Mouse (Mus musculus) cerebellum, adult 2 months (tissue): Measurements from ENCODE around the gene Olfr549. TPM values are rescaled to one million over a fixed set of nuclear protein-coding genes. Genes with fewer than 3 reads are reported as not detected.

Experiments
- DNase-seq, 2 experiments: peaks; one replicate each; pipeline ENCODE4 v3.0.0; 2021
- H3K27ac ChIP-seq: fragments of 200-500 bp; 2 replicates; pipeline ENCODE4 v1.5.1; 2012; ENCODE audit warnings: low read length, control low read depth, inconsistent platforms; ENCODE audit not compliant: insufficient read depth
- H3K27me3 ChIP-seq: fragments of 200-500 bp; 2 replicates; pipeline ENCODE4 v1.6.1; 2012; ENCODE audit warnings: inconsistent platforms, mild to moderate bottlenecking, low read length, moderate library complexity; ENCODE audit not compliant: control insufficient read depth, insufficient read depth
- H3K4me1 ChIP-seq: fragments of 200-500 bp; 2 replicates; pipeline ENCODE4 v1.6.1; 2011; ENCODE audit warnings: low read length; ENCODE audit not compliant: control insufficient read depth, insufficient read depth
- H3K4me3 ChIP-seq: fragments of 200-500 bp; replicated peaks from 2 replicates; pipeline ENCODE3; 2011; ENCODE audit warnings: mild to moderate bottlenecking, low read depth, low read length, control low read depth; ENCODE audit not compliant: insufficient read depth
- CTCF ChIP-seq: fragments of 200-500 bp; IDR thresholded peaks from 2 replicates; pipeline ENCODE4 v1.5.1; 2011; ENCODE audit warnings: low read depth, mild to moderate bottlenecking, control low read depth, low read length, moderate library complexity, borderline replicate concordance; ENCODE audit not compliant: insufficient read depth
- POLR2A ChIP-seq: fragments of 200-500 bp; IDR thresholded peaks from 2 replicates; pipeline ENCODE4 v1.6.1; 2011; ENCODE audit warnings: low read length, control low read depth, borderline replicate concordance; ENCODE audit not compliant: insufficient read depth
- WGBS: fragments of 180-500 bp; shearing (Covaris S2); methylation state at CpG from one replicate; pipeline ENCODE4 v1.1.7; 2018; 5-methylcytosine and 5-hydroxymethylcytosine counted together
- polyA plus RNA-seq: library from polyadenylated mRNA; depleted of rRNA; stranded (reverse); fragments of >200 nt; gene quantifications from 2 replicates; pipeline ENCODE4 v1.2.3, GENCODE M21; 2012; rRNA removed

Olfr549 gene
- polyA plus RNA-seq, 1 experiment = not detected

DNA sequence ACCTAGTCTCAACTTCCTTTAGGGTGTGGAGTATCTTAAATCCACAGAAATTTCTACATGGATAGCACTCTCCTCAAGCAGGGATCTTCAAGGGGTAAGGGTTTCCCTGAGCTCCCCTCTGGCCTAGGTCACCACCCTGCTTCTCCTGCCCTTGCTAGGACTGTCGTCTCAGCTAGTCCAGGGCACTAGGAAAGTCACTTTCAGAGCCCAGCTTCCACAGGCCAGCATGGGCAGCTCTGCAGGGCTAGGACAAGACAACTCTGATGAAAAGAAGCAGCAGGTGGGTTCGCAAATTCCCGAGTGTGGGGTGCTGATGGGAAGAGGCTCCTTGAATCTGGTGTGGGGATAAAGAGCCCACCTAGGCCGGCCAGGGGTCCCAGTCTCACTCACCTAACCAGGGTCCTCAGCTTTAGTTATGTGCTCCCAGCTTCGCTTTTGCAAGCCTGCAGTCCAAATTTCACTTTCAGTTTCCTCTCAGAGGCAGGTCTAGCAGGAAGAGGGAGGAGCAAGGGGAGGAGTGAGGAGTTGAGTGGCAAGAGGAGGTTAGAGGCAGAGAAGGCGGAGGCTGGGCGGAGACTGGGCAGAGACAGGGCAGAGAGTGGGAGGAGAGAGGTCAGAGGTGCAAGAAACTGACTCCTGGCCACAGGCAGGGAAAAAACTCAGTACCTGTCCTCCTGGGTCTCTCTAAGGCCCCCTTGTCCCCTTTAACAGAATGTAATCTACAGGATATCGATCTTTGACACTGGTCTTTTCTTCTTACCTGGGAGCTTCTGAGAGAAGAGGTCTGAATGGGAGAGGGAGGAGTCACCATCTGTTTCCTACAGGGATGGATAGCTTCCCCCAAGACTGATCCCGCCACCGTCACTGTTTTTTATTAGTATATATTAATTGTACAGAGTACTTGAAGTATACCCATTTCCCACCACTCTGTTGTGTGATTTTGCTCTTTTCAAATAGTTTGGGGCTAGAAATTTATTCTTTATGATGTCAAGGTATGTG lies 15.6 kb downstream of the Olfr549 start, which contains the start of gene Trim21:
Trim21 (minus strand) TSS at position 488 of the 999 bp plus-strand sequence.
- H3K27me3 ChIP-seq = no peaks in the 10 kb centered on the region
- TF ChIP-seq CTCF (no peak), POLR2A (no peak)
- 27% methylated on average over 10 of the region's 10 CpGs for WGBS
- H3K4me1 ChIP-seq = no peaks in the 10 kb centered on the region; the same call in 1 of the 2 replicates
- H3K4me3 ChIP-seq = peak within 1 kb of the TSS; percentile 39
- H3K27ac ChIP-seq = no peak within 1 kb of the TSS
- peak; percentile 44 to 58 for DNase-seq

DNA sequence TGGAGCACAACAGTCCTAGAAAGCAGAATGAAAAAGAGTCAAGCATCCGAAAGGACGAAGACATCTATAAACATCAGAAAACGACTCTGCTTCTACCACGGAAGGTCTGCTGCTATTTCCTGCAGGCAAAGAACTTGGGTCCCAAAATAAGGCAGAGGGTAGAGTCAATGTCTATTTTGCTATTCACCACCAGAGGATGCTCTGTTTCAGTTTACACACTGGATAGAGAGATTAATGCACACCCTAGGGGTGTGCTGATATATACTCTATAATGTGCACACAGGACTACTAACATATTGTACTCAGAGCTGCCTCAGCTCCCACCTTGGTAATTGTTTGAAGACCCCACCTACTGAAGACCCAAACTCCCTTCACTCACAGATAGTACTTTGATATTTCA lies 16.5 kb downstream of the Olfr549 start:
- TF ChIP-seq POLR2A (no peak), CTCF (no peak)
- no peak overlapping the region for H3K27ac ChIP-seq
- H3K4me1 ChIP-seq = no peaks in the 10 kb centered on the region; the same call in 1 of the 2 replicates
- DNase-seq = no peak
- H3K27me3 ChIP-seq = no peaks in the 10 kb centered on the region
- 89% methylated on average over 4 of the region's 4 CpGs for WGBS
- H3K4me3 ChIP-seq = no peak overlapping the region

DNA sequence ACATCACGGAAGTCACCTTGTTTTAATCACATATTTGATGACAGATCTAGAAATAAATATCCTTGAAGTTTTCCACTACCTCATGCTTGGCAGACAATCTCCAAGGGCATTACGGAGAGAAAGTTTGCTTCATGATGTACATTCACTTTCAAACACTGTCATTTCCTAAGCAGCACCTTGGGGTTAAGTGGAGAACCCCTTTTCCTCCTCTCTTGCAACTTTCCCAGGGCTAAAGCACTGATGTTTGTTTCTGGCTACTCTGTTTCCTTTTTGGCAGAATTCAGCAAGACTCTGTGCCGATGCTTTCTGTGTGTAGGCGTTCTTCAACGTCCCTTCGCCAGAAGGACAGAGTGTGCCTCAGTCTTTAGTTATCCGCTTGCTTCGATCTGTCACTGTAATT lies 21.5 kb downstream of the Olfr549 start, which contains the start of gene Olfr550:
Olfr550 (plus strand) TSS at position 301 of the 400 bp plus-strand sequence.
- WGBS = 88% methylated on average over 8 of the region's 8 CpGs
- Histone ChIP-seq H3K4me1 (no peaks in the 10 kb centered on the region), H3K27me3 (no peaks in the 10 kb centered on the region), H3K27ac (no peak within 1 kb of the TSS), H3K4me3 (no peak within 1 kb of the TSS)
- DNase-seq = no peak
- TF ChIP-seq POLR2A (no peak), CTCF (no peak)

GRCm38 (mm10) chr7:102573174-102573830 lies 23.6 kb downstream of the Olfr549 start:
- Histone ChIP-seq H3K27ac (no peak overlapping the region), H3K4me1 (no peaks in the 10 kb centered on the region), H3K4me3 (no peak overlapping the region), H3K27me3 (no peaks in the 10 kb centered on the region)
- no peak for TF ChIP-seq CTCF
- TF ChIP-seq POLR2A = no peak
- DNase-seq = no peak
- 62% methylated on average over 3 of the region's 3 CpGs for WGBS

DNA sequence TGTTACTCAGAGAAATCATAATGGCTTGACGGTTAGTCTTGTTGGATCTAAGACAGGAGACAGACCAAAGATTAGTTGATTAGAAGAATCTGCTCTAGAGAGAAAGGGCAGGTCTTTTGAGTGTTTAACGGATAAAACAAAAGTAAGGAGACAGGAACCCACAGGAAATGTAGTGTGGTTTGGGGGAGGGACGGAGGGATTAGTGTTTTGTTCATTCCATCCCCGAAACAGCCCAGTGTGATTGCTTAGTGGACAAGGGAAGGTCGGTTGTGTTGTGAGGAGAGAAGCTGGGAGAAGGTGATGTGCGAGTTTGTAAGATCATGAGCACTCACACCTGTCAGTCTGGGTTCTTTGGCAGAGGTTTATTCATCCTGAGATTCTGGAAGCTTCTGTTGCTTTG lies 26.3 kb downstream of the Olfr549 start:
- no peaks in the 10 kb centered on the region for H3K27me3 ChIP-seq
- no peaks in the 10 kb centered on the region for H3K4me1 ChIP-seq
- TF ChIP-seq CTCF = no peak
- TF ChIP-seq POLR2A = no peak
- no peak overlapping the region for H3K4me3 ChIP-seq
- no peak overlapping the region for H3K27ac ChIP-seq
- 74% methylated on average over 6 of the region's 6 CpGs for WGBS
- DNase-seq = no peak

GRCm38 (mm10) chr7:102591786-102592185 lies 42.1 kb downstream of the Olfr549 start, which contains the start of gene Olfr551:
TSS of gene Olfr551 (minus strand) at chr7:102591886.
- TF ChIP-seq CTCF = no peak
- no peak for TF ChIP-seq POLR2A
- H3K4me3 ChIP-seq = no peak within 1 kb of the TSS
- no peak for DNase-seq
- no peaks in the 10 kb centered on the region for H3K27me3 ChIP-seq
- no peaks in the 10 kb centered on the region for H3K4me1 ChIP-seq
- WGBS = 91% methylated on average over 3 of the region's 3 CpGs
- no peak within 1 kb of the TSS for H3K27ac ChIP-seq

- H3K4me1 ChIP-seq = no peaks in the 10 kb centered on the region
- WGBS = 13% methylated on average over 1 of the region's 1 CpGs
Observed at GRCm38 (mm10) chr7:102597378-102598031, 47.8 kb downstream of the Olfr549 start, which contains the start of gene Olfr552. TSS of gene Olfr552 (plus strand) at chr7:102597770.

More at GRCm38 (mm10) chr7:102597378-102598031, 47.8 kb downstream of the Olfr549 start, which contains the start of gene Olfr552:
- H3K27me3 ChIP-seq = no peaks in the 10 kb centered on the region
- TF ChIP-seq CTCF (no peak), POLR2A (no peak)
- DNase-seq = peak in 1 of 2 experiments; percentile 4
- H3K27ac ChIP-seq = no peak within 1 kb of the TSS
- no peak within 1 kb of the TSS for H3K4me3 ChIP-seq

Other genes starting within 250 kb of the Olfr549 start
- gene Rrm1, start 108.2 kb upstream of the Olfr549 start, polyA plus RNA-seq = 17.0 and 20.0 TPM in 2 replicates
- gene Olfr543, start 68.2 kb upstream of the Olfr549 start, polyA plus RNA-seq = not detected in 2 replicates
- not detected in 2 replicates for gene Olfr544, start 61.6 kb upstream of the Olfr549 start, polyA plus RNA-seq
- not detected in 2 replicates for gene Olfr545, start 50.3 kb upstream of the Olfr549 start, polyA plus RNA-seq
- gene Olfr547, start 15.1 kb upstream of the Olfr549 start, polyA plus RNA-seq = not detected in 2 replicates
- not detected in 2 replicates for gene Olfr548-ps1, start 9.0 kb upstream of the Olfr549 start, polyA plus RNA-seq
- gene Trim21, start 15.6 kb downstream of the Olfr549 start, polyA plus RNA-seq = 1.8 and 2.2 TPM in 2 replicates
- gene Olfr550, start 21.6 kb downstream of the Olfr549 start, polyA plus RNA-seq = not detected in 2 replicates
- not detected in 2 replicates for gene Olfr551, start 42.0 kb downstream of the Olfr549 start, polyA plus RNA-seq
- gene Olfr552, start 47.9 kb downstream of the Olfr549 start, polyA plus RNA-seq = not detected in 2 replicates
- gene Olfr553, start 68.3 kb downstream of the Olfr549 start, polyA plus RNA-seq = not detected in 2 replicates
- gene Olfr554, start 88.6 kb downstream of the Olfr549 start, polyA plus RNA-seq = not detected in 2 replicates
- gene Olfr555, start 109.0 kb downstream of the Olfr549 start, polyA plus RNA-seq = not detected in 2 replicates
- not detected in 2 replicates for gene Olfr556, start 115.0 kb downstream of the Olfr549 start, polyA plus RNA-seq
- 7.2 and 7.8 TPM in 2 replicates for gene Trim68, start 137.5 kb downstream of the Olfr549 start, polyA plus RNA-seq
- gene Olfr557, start 146.0 kb downstream of the Olfr549 start, polyA plus RNA-seq = not detected in 2 replicates
- gene Olfr558, start 152.3 kb downstream of the Olfr549 start, polyA plus RNA-seq = 0.49 and 0.52 TPM in 2 replicates
- gene Olfr33, start 169.2 kb downstream of the Olfr549 start, polyA plus RNA-seq = not detected in 2 replicates
- not detected in 2 replicates for gene Olfr559, start 177.6 kb downstream of the Olfr549 start, polyA plus RNA-seq
- 0.07 TPM in 1 of 2 replicates, not detected in the other for gene Olfr560, start 209.5 kb downstream of the Olfr549 start, polyA plus RNA-seq
- gene Olfr78, start 209.6 kb downstream of the Olfr549 start, polyA plus RNA-seq = 0.51 and 0.75 TPM in 2 replicates
- gene Olfr561, start 221.4 kb downstream of the Olfr549 start, polyA plus RNA-seq = not detected in 2 replicates